Mouse (Mus musculus): Measurements from ENCODE around the gene Gm11639. TPM values are rescaled to one million over a fixed set of nuclear protein-coding genes. Genes with fewer than 3 reads are reported as not detected.

Gm11639 gene
- polyA plus RNA-seq, 1 experiment from 2014 or later: not detected

GRCm38 (mm10) chr11:105146593-105146992 is 461.1 kb downstream of the Gm11639 start, which contains the start of gene Gm10842:
Gm10842 (plus strand) TSS chr11:105146893.
- WGBS (ENCODE audit: missing documents): 96% methylated on average over 3 of the region's 3 CpGs
- H3K36me3 ChIP-seq (ENCODE audit: inconsistent target): no peaks in the 10 kb centered on the region
- H3K79me2 ChIP-seq (ENCODE audit: inconsistent target): no peaks in the 10 kb centered on the region
- H3K27ac ChIP-seq: no peak within 1 kb of the TSS
- no peak within 1 kb of the TSS for H3K4me3 ChIP-seq (ENCODE audit: inconsistent target)

DNA sequence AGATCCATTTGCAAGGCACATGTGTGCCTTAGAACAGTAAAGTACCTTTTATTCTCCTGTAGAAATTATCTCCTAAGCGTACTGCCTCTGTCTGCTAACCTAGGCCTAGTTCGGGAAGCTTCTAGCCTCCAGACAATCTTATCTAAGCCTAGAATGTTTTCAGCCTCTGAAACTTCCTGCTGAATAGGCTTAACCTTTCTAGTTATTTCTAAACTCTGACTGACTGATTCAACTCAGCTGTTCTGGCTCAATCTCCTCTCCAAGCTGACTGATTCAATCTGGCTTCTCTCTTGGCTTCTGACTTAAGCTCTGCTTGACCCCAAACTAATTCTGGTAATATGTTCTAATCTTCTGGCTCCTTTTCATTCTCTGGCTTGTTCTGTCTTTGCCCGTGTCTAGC is 463.8 kb downstream of the Gm11639 start:
- Histone ChIP-seq H3K36me3 (ENCODE audit: inconsistent target) (no peaks in the 10 kb centered on the region), H3K79me2 (ENCODE audit: inconsistent target) (no peaks in the 10 kb centered on the region), H3K27ac (no peak overlapping the region), H3K4me3 (ENCODE audit: inconsistent target) (no peak overlapping the region)
- 97% methylated on average over 3 of the region's 3 CpGs for WGBS (ENCODE audit: missing documents)

GRCm38 (mm10) chr11:105149766-105150165 is 464.3 kb downstream of the Gm11639 start:
- no CpG with 5 or more reads among the region's 1 CpGs for WGBS (ENCODE audit: missing documents)
- Histone ChIP-seq H3K27ac (no peak overlapping the region), H3K79me2 (ENCODE audit: inconsistent target) (no peaks in the 10 kb centered on the region), H3K4me3 (ENCODE audit: inconsistent target) (no peak overlapping the region), H3K36me3 (ENCODE audit: inconsistent target) (no peaks in the 10 kb centered on the region)

DNA sequence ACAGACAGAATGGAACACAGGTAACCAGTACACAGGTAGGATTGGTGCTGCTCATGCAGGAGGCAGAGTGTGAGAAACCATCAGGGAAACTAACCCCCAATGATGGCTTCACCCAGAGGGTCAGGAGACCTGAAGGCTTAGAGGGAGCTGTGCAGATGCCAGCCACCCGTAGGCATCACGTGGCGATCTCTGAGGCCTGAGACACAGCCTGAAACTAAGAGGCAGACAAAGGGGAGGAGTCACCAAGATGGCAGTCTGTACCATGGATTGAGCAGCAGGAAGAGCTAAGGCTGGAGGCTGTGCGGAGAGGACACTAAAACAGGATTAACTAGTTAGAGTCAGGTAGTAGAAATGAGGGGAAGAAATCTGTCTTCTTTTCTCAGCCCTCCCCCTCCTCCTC is 465.2 kb downstream of the Gm11639 start:
- no peak overlapping the region for H3K4me3 ChIP-seq (ENCODE audit: inconsistent target)
- no peak overlapping the region for H3K27ac ChIP-seq
- no peaks in the 10 kb centered on the region for H3K79me2 ChIP-seq (ENCODE audit: inconsistent target)
- 82% methylated on average over 4 of the region's 4 CpGs for WGBS (ENCODE audit: missing documents)
- no peaks in the 10 kb centered on the region for H3K36me3 ChIP-seq (ENCODE audit: inconsistent target)

DNA sequence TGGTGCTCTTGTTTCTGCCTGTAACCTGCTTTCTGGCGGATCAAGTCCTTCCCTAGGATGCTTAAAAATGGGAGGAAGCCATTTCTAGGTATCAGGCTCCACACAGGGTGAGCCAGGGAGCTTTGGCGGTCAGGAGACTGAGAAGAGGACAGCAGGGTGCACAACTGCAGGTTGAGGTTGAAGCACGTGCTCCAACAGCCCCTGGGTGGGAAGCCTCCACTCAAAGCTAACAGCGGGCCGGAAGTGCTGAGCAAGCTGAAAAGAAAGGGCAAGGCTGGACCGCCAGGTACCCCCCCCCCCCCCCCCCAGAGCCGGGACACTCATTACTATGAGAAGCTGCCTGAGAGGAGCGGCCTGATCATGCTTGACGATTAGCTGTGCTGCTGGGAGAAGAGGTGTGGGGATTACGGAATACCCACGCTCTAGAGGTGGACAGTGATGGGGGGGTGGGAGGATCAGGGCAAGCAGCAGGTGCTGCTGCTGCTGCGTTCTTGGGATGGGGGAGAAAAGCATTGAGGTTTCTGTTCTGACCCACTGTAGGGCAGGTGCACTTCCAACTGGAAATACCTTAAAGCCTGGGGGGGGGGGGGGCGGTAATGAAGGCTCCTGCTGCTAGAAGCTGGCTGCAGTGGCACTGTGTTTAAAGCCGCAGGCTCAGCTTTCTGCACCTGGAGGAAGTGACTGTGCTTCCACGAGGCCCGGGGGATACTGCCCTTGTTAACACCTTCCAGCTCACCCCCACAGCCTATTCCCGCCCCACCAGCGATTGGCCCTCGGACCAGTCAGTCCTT is 465.9 kb downstream of the Gm11639 start:
- Histone ChIP-seq H3K27ac (no peak overlapping the region), H3K79me2 (ENCODE audit: inconsistent target) (no peaks in the 10 kb centered on the region), H3K36me3 (ENCODE audit: inconsistent target) (no peaks in the 10 kb centered on the region), H3K4me3 (ENCODE audit: inconsistent target) (no peak overlapping the region)
- 12% methylated on average over 18 of the region's 19 CpGs for WGBS (ENCODE audit: missing documents)

GRCm38 (mm10) chr11:105152017-105152300 is 466.5 kb downstream of the Gm11639 start:
- Histone ChIP-seq H3K4me3 (ENCODE audit: inconsistent target) (no peak overlapping the region), H3K36me3 (ENCODE audit: inconsistent target) (no peaks in the 10 kb centered on the region), H3K27ac (no peak overlapping the region), H3K79me2 (ENCODE audit: inconsistent target) (no peaks in the 10 kb centered on the region)
- WGBS (ENCODE audit: missing documents): no CpG with 5 or more reads among the region's 4 CpGs

GRCm38 (mm10) chr11:105152357-105152899 is 466.9 kb downstream of the Gm11639 start:
- 83% methylated on average over 11 of the region's 11 CpGs for WGBS (ENCODE audit: missing documents)
- no peaks in the 10 kb centered on the region for H3K36me3 ChIP-seq (ENCODE audit: inconsistent target)
- no peak overlapping the region for H3K4me3 ChIP-seq (ENCODE audit: inconsistent target)
- H3K79me2 ChIP-seq (ENCODE audit: inconsistent target): no peaks in the 10 kb centered on the region
- no peak overlapping the region for H3K27ac ChIP-seq

DNA sequence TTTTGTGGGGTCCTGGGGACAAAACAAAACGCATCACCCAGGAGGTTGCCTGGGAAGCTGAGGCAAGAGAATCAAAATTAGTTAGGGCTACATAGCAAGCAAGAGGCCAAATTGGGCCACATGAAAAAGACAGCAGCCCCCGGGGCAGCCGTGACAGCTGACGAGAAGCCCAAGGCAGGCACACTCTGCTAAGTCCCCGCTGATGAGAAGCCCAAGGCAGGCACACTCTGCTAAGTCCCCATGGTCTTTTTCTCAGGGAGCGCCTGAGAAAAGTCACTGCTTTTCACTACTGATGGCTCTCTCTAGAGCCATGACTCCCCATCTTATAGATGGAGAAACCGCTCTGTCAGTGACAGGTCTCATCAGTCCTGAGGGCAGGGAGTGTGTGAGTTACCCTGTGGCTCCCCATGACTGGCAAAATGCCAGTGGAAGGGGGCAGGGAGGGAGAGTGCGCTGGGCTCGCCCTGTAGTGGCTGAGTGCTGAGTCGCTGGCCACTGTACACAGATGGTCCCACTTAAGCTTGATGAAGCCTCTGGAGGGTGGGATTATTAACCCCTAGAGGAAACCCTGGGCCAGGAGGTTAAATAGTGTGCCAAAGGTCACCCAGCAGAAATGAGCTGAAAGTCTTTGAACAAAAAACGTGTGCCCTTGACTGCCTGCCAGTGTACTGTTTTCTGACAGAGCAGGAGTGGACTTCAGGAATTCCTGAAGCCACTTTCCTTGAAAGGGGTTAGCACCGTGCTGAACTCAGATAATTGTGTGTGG is 467.7 kb downstream of the Gm11639 start:
- H3K4me3 ChIP-seq (ENCODE audit: inconsistent target): no peak overlapping the region
- WGBS (ENCODE audit: missing documents): 58% methylated on average over 12 of the region's 12 CpGs
- no peaks in the 10 kb centered on the region for H3K36me3 ChIP-seq (ENCODE audit: inconsistent target)
- H3K79me2 ChIP-seq (ENCODE audit: inconsistent target): no peaks in the 10 kb centered on the region
- no peak overlapping the region for H3K27ac ChIP-seq

DNA sequence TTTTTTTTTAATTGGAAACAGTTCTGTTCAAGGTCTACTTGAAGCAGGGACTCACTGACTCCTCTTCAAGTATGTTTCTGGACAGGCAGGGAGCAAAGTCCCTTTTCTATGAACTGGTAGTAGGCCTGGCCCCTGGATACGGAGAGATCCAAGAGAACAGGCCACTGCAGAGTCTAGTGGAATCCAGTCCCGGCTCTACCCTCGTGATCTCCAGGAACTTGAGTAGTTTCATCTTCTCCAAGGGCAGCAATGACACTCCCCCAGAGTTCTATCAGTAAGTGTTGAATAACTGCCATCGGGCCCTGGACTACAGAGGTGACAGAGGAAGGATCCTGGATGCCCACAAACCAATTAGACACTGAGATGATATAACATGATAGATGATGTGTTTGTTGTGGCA is 470.4 kb downstream of the Gm11639 start:
- H3K27ac ChIP-seq: no peak overlapping the region
- 94% methylated on average over 4 of the region's 4 CpGs for WGBS (ENCODE audit: missing documents)
- H3K36me3 ChIP-seq (ENCODE audit: inconsistent target): no peaks in the 10 kb centered on the region
- H3K79me2 ChIP-seq (ENCODE audit: inconsistent target): no peaks in the 10 kb centered on the region
- H3K4me3 ChIP-seq (ENCODE audit: inconsistent target): no peak overlapping the region

DNA sequence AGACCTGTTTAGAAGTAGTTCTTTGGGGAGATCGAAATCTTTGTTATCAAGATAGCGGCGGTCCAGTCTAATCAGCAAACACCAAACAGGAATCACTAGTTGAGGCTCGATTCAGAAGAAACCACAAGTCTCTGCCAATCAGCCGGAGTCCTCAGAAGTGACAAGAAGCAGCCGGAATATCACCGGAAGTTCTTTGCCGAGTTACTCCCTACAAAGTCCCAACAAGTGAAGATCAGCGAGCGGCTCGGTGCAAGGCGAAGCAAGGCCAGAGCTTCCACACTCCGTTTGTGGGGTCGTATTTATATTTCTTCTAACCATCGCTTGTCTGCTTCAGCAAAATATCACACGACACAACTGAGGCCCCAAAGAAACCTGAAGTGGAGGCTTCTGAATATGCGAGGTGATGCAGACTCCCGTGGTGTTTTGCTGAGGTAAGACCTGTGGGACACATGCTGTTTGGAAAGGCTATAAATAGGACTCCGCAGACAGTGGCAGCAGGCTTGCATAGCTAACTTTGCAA is 471.3 kb downstream of the Gm11639 start:
- no peaks in the 10 kb centered on the region for H3K79me2 ChIP-seq (ENCODE audit: inconsistent target)
- H3K27ac ChIP-seq: no peak overlapping the region
- WGBS (ENCODE audit: missing documents): 82% methylated on average over 19 of the region's 19 CpGs
- no peaks in the 10 kb centered on the region for H3K36me3 ChIP-seq (ENCODE audit: inconsistent target)
- no peak overlapping the region for H3K4me3 ChIP-seq (ENCODE audit: inconsistent target)

GRCm38 (mm10) chr11:105158047-105158446 is 472.5 kb downstream of the Gm11639 start:
- Histone ChIP-seq H3K36me3 (ENCODE audit: inconsistent target) (no peaks in the 10 kb centered on the region), H3K4me3 (ENCODE audit: inconsistent target) (no peak overlapping the region), H3K79me2 (ENCODE audit: inconsistent target) (no peaks in the 10 kb centered on the region), H3K27ac (no peak overlapping the region)

DNA sequence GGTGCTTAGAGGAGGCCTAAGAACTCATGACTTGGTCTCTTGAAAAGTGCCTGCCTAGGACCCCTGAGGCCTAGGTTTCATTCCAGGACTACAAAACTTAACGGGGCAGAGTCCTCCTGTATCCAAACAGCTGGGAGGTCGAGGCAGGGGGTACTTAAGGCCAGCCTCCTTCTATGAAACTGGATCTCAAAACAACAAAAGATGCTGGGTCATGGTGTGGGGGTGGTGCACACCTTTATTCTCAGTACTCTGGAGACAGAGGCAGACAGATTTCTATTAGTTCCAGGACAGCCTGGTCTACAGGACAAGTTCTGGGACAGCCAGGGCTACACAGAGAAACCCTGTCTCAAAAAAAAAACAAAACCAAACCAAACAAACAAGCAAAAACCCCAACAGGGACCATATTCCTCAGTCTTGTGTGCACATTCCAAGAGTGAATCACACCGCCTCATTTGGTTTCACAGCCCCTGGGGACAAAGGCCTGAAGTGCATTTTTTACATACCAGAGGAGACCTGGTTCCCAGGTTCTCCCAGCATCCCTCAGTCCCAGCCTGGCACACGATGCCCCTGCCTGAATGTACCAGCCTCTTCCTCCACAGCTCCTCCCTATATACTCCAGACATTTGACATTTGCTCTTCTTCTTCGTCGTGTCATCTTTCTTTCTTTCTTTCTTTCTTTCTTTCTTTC is 474.3 kb downstream of the Gm11639 start:
- H3K79me2 ChIP-seq (ENCODE audit: inconsistent target): no peaks in the 10 kb centered on the region
- H3K36me3 ChIP-seq (ENCODE audit: inconsistent target): no peaks in the 10 kb centered on the region
- H3K4me3 ChIP-seq (ENCODE audit: inconsistent target): no peak overlapping the region
- no peak overlapping the region for H3K27ac ChIP-seq
- WGBS (ENCODE audit: missing documents): 85% methylated on average over 6 of the region's 6 CpGs

DNA sequence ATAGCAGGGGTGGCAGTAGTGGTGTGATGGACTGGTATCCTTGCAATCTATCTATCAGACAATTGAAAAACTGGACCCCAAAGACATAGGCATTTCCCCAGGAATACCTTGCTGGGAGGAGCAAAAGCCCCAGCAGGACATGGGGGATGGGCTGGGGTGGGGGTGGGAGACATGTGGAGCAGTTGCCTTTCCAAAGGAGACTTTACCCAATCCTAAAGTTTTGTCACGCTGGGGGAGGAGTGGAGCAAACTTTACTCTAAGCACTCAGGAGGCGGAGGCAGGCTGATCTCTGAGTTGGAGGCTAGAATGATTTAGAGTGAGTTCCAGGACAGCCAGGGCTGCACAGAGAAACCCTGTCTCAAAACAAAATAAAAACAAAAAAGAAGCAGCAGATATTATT is 475.9 kb downstream of the Gm11639 start:
- Histone ChIP-seq H3K4me3 (ENCODE audit: inconsistent target) (no peak overlapping the region), H3K79me2 (ENCODE audit: inconsistent target) (no peaks in the 10 kb centered on the region), H3K36me3 (ENCODE audit: inconsistent target) (no peaks in the 10 kb centered on the region), H3K27ac (no peak overlapping the region)
- 86% methylated on average over 2 of the region's 2 CpGs for WGBS (ENCODE audit: missing documents)

GRCm38 (mm10) chr11:105164516-105165510 is 479.3 kb downstream of the Gm11639 start:
- H3K36me3 ChIP-seq (ENCODE audit: inconsistent target): no peaks in the 10 kb centered on the region
- H3K79me2 ChIP-seq (ENCODE audit: inconsistent target): no peaks in the 10 kb centered on the region
- H3K4me3 ChIP-seq (ENCODE audit: inconsistent target): no peak overlapping the region
- H3K27ac ChIP-seq: no peak overlapping the region
- WGBS (ENCODE audit: missing documents): 89% methylated on average over 68 of the region's 69 CpGs
